Mouse (Mus musculus): ENCODE measurements around the gene Pdha1. TPM values are rescaled to one million over a fixed set of nuclear protein-coding genes. Genes with fewer than 3 reads are reported as not detected.

Gene Pdha1
- total and polyA plus RNA-seq, 3 experiments = 240 to 290 (median 274) TPM

GRCm38 (mm10) chrX:160148859-160149258 is 10.6 kb upstream of the Pdha1 start:
- no peak for DNase-seq (ENCODE audit: low read depth, low spot score)
- Histone ChIP-seq H3K4me3 (ENCODE audit: control insufficient read depth in 1 of 2, insufficient read depth in 1 of 2, low read depth in 2 of 2, low read length in 2 of 2) (no peak overlapping the region), H3K9ac (ENCODE audit: control insufficient read depth, low read depth, low read length, poor library complexity, severe bottlenecking) (no peak overlapping the region), H3K27ac (ENCODE audit: control insufficient read depth, low read depth, low read length) (no peak overlapping the region), H3K27me3 (ENCODE audit: control insufficient read depth in 1 of 2, insufficient read depth in 2 of 2, low read length in 2 of 2) (no peaks in the 10 kb centered on the region; a peak in 1 of 4 replicates), H3K4me1 (ENCODE audit: control insufficient read depth in 1 of 2, insufficient read depth in 2 of 2, low read length in 2 of 2) (no peaks in the 10 kb centered on the region), H3K9me3 (replicated peaks; ENCODE audit: insufficient read depth, low read length) (no peaks in the 10 kb centered on the region), H3K36me3 (ENCODE audit: control insufficient read depth in 1 of 2, insufficient read depth in 2 of 2, low read length in 2 of 2) (no peaks in the 10 kb centered on the region; a peak in 1 of 4 replicates), H3K79me2 (ENCODE audit: control insufficient read depth, insufficient read depth, low read length, poor library complexity) (no peaks in the 10 kb centered on the region)
- TF ChIP-seq ZMIZ1 (IDR thresholded peaks at IDR 0.05; ENCODE audit: low read depth, low read length) (no peak), ETS1 (IDR thresholded peaks at IDR 0.05; ENCODE audit: low read depth, low read length) (no peak), CHD2 (IDR thresholded peaks at IDR 0.05; ENCODE audit: low read length) (no peak), EP300 (IDR thresholded peaks at IDR 0.05; ENCODE audit: low read depth in 1 of 2, low read length in 2 of 2) (no peak), MAX (IDR thresholded peaks at IDR 0.05; ENCODE audit: low read length) (no peak), TCF12 (IDR thresholded peaks at IDR 0.05; ENCODE audit: low read depth, low read length) (no peak), ZC3H11A (IDR thresholded peaks at IDR 0.05; ENCODE audit: low read depth, low read length) (no peak), POLR2A (IDR thresholded peaks at IDR 0.05; ENCODE audit: control insufficient read depth in 1 of 2, insufficient read depth in 1 of 2, low read depth in 1 of 2, low read length in 2 of 2, poor library complexity in 1 of 2) (no peak), RAD21 (IDR thresholded peaks at IDR 0.05; ENCODE audit: low read depth, low read length) (no peak), KAT2A (conservative IDR thresholded peaks at IDR 0.05; ENCODE audit: low read depth, low read length) (no peak), CTCF (IDR thresholded peaks at IDR 0.05 in 2 of 3, conservative IDR thresholded peaks at IDR 0.05 in 1 of 3; ENCODE audit: control insufficient read depth in 1 of 3, insufficient read depth in 1 of 3, low read depth in 2 of 3, low read length in 3 of 3, poor library complexity in 1 of 3, severe bottlenecking in 1 of 3) (no peak), JUND (IDR thresholded peaks at IDR 0.05; ENCODE audit: low read depth, low read length) (no peak), ZNF384 (IDR thresholded peaks at IDR 0.05; ENCODE audit: low read depth, low read length) (no peak), USF2 (IDR thresholded peaks at IDR 0.05; ENCODE audit: borderline replicate concordance in 1 of 2, insufficient read depth in 1 of 2, low read depth in 1 of 2, low read length in 2 of 2) (no peak), TAL1 (IDR thresholded peaks at IDR 0.05; ENCODE audit: low read length) (no peak), MYB (IDR thresholded peaks at IDR 0.05; ENCODE audit: low read depth, low read length) (no peak), GATA1 (IDR thresholded peaks at IDR 0.05; ENCODE audit: low read depth, low read length) (no peak), POLR2AphosphoS5 (IDR thresholded peaks at IDR 0.05; ENCODE audit: borderline replicate concordance, low read depth, low read length) (no peak), BHLHE40 (IDR thresholded peaks at IDR 0.05; ENCODE audit: borderline replicate concordance, low read depth, low read length) (no peak)

GRCm38 (mm10) chrX:160147406-160147805 is 9.2 kb upstream of the Pdha1 start:
- Histone ChIP-seq H3K9ac (ENCODE audit: control insufficient read depth, low read depth, low read length, poor library complexity, severe bottlenecking) (no peak overlapping the region), H3K79me2 (ENCODE audit: control insufficient read depth, insufficient read depth, low read length, poor library complexity) (no peaks in the 10 kb centered on the region), H3K4me1 (ENCODE audit: control insufficient read depth in 1 of 2, insufficient read depth in 2 of 2, low read length in 2 of 2) (no peaks in the 10 kb centered on the region), H3K36me3 (ENCODE audit: control insufficient read depth in 1 of 2, insufficient read depth in 2 of 2, low read length in 2 of 2) (no peaks in the 10 kb centered on the region; a peak in 1 of 4 replicates), H3K27me3 (ENCODE audit: control insufficient read depth in 1 of 2, insufficient read depth in 2 of 2, low read length in 2 of 2) (no peaks in the 10 kb centered on the region; a peak in 1 of 4 replicates), H3K9me3 (replicated peaks; ENCODE audit: insufficient read depth, low read length) (no peaks in the 10 kb centered on the region), H3K4me3 (ENCODE audit: control insufficient read depth in 1 of 2, insufficient read depth in 1 of 2, low read depth in 2 of 2, low read length in 2 of 2) (no peak overlapping the region), H3K27ac (ENCODE audit: control insufficient read depth, low read depth, low read length) (no peak overlapping the region)
- no peak for TF ChIP-seq CTCF (IDR thresholded peaks at IDR 0.05 in 2 of 3, conservative IDR thresholded peaks at IDR 0.05 in 1 of 3; ENCODE audit: control insufficient read depth in 1 of 3, insufficient read depth in 1 of 3, low read depth in 2 of 3, low read length in 3 of 3, poor library complexity in 1 of 3, severe bottlenecking in 1 of 3)
- DNase-seq (ENCODE audit: low read depth, low spot score) = no peak
